Mouse (Mus musculus) thymus, adult 2 months (tissue): Measurements from ENCODE around the gene Gcnt7.

Source experiments
- CTCF ChIP-seq: fragments of 200-500 bp; IDR thresholded peaks from 2 replicates; pipeline ENCODE4 v1.5.1; 2012; ENCODE audit warnings: mild to moderate bottlenecking, control low read depth, low read length, moderate library complexity, borderline replicate concordance; ENCODE audit not compliant: control insufficient read depth, poor library complexity, insufficient read depth; ENCODE audit errors: extremely low read depth
- POLR2A ChIP-seq: fragments of 200-500 bp; IDR thresholded peaks from 2 replicates; pipeline ENCODE4 v1.6.1; 2012; ENCODE audit warnings: mild to moderate bottlenecking, low read length, control low read depth, moderate library complexity; ENCODE audit not compliant: control insufficient read depth, poor library complexity, insufficient read depth; ENCODE audit errors: extremely low read depth

DNA sequence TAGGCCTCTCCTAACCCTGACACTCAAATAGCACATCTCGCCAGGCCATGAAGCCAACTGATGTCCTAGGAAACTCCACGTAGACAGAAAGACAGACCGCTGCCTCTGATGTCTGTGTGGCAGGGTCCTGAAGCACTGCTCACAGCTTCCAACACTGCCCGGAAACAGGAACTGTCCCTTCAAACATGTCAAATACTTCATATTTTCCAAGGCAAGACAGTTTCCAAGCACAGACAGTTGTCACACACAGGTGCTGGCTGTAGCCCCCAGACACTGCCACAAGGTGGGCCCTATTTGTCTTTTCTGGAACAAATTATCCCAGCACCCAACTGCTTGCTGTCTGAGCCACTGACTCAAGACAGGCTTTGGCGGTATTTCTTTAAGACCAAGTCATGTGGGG, 40.2 kb downstream of the Gcnt7 start:
- TF ChIP-seq CTCF (no peak), POLR2A (no peak)
